Mouse (Mus musculus): ENCODE measurements around the gene Fgr. TPM values are rescaled to one million over a fixed set of nuclear protein-coding genes. Genes with fewer than 3 reads are reported as not detected.

The Fgr gene
- polyA plus RNA-seq, 1 experiment from 2014 or later = 0.08 TPM

DNA sequence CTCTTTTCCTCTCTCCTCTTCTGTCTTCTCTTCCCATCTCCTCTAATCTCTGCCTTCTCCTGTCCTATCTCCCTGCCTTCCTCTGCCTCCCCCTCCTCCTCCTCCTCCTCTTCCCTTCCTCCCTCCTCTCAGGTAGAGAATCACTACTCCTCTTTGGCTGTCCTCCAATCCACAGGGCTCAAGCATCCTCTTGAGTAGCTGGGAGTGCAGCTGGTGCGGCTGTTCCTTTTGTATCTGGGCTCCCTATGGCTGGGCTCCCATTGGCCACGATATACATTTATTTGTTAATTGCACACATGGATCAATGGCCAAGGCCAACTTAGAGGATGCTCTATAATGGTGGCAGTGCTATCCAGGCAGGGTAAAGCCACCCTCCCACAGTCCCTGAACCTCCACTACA is 1.3 kb upstream of the Fgr start:
- Histone ChIP-seq H3K4me1 (ENCODE audit: control insufficient read depth, insufficient read depth, low read length) (no peaks in the 10 kb centered on the region; the same call in 1 of the 2 replicates), H3K27ac (replicated peaks; ENCODE audit: low read depth, low read length) (no peak overlapping the region), H3K36me3 (replicated peaks; ENCODE audit: control insufficient read depth, insufficient read depth, low read depth, low read length) (no peaks in the 10 kb centered on the region), H3K4me3 (ENCODE audit: low read depth, low read length) (no peak overlapping the region), H3K27me3 (ENCODE audit: control insufficient read depth, insufficient read depth, low read length) (peaks cover 7% of the 10 kb centered on the region), H3K9me3 (replicated peaks; ENCODE audit: control insufficient read depth, low read length) (no peaks in the 10 kb centered on the region), H3K4me2 (ENCODE audit: low read depth, low read length) (no peak overlapping the region), H3K9ac (replicated peaks; ENCODE audit: low read length) (no peak overlapping the region)
- DNase-seq (ENCODE audit: low spot score) (no peak), ATAC-seq (replicated peaks; ENCODE audit: insufficient number of reproducible peaks, low FRiP score, low TSS enrichment, low read depth) (no peak)
- WGBS = 41% methylated on average over 2 of the region's 2 CpGs

DNA sequence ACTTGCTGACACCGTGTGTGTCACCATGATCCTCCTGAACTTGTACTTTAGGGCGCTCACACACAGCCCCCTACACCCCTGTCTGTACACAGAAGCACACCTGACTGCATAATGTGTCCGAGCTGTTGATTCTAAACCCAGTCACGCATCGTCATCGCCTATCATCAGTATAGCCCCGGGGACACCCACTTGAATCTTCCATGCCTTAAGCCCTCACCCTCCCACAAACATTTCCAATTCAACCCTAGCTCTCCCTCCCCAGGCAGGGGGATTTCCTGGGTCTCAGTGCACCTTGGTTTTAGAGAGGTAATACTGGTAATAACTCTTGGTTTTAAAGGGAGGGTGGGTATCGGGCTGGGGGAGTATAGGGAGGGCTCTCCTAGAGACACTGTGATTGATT is 709 bp upstream of the Fgr start:
- peaks cover 7% of the 10 kb centered on the region for H3K27me3 ChIP-seq (ENCODE audit: control insufficient read depth, insufficient read depth, low read length)
- H3K27ac ChIP-seq (replicated peaks; ENCODE audit: low read depth, low read length) = no peak overlapping the region
- no peak overlapping the region for H3K4me3 ChIP-seq (ENCODE audit: low read depth, low read length)
- H3K4me2 ChIP-seq (ENCODE audit: low read depth, low read length) = no peak overlapping the region
- DNase-seq (ENCODE audit: low spot score) (no peak), ATAC-seq (replicated peaks; ENCODE audit: insufficient number of reproducible peaks, low FRiP score, low TSS enrichment, low read depth) (no peak)
- no peaks in the 10 kb centered on the region for H3K9me3 ChIP-seq (replicated peaks; ENCODE audit: control insufficient read depth, low read length)
- H3K4me1 ChIP-seq (ENCODE audit: control insufficient read depth, insufficient read depth, low read length) = no peaks in the 10 kb centered on the region; the same call in 1 of the 2 replicates
- WGBS = 42% methylated on average over 8 of the region's 8 CpGs
- no peaks in the 10 kb centered on the region for H3K36me3 ChIP-seq (replicated peaks; ENCODE audit: control insufficient read depth, insufficient read depth, low read depth, low read length)
- H3K9ac ChIP-seq (replicated peaks; ENCODE audit: low read length) = no peak overlapping the region

DNA sequence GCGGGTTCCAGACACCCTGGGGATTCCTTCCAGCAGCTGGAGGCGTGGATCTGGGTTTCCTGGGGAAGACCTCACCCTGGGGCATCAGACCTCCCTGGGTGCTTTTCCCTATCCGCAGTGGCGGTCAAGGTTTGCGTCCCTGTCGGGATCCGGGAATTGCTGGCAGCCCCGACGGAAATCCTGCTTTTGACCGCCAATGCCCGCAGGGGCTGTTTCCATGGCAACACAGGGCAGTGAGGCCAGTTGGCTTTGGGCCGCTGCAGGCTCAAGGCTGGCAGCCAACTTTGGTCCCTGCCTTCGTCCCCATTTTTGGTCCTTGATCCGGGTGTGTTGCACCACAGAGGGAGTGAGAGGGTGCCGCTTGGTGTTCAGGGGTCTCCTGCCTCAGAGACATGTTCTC is 1.0 kb downstream of the Fgr start:
- Histone ChIP-seq H3K36me3 (replicated peaks; ENCODE audit: control insufficient read depth, insufficient read depth, low read depth, low read length) (no peaks in the 10 kb centered on the region), H3K4me2 (ENCODE audit: low read depth, low read length) (peak overlapping the region; percentile 40), H3K4me3 (ENCODE audit: low read depth, low read length) (peak overlapping the region; percentile 17), H3K27ac (replicated peaks; ENCODE audit: low read depth, low read length) (no peak overlapping the region), H3K4me1 (ENCODE audit: control insufficient read depth, insufficient read depth, low read length) (no peaks in the 10 kb centered on the region; the same call in 1 of the 2 replicates), H3K27me3 (ENCODE audit: control insufficient read depth, insufficient read depth, low read length) (peaks cover 7% of the 10 kb centered on the region), H3K9ac (replicated peaks; ENCODE audit: low read length) (peak overlapping the region; percentile 41), H3K9me3 (replicated peaks; ENCODE audit: control insufficient read depth, low read length) (no peaks in the 10 kb centered on the region)
- WGBS = 1% methylated on average over 15 of the region's 15 CpGs
- DNase-seq (ENCODE audit: low spot score) (peak; percentile 79), ATAC-seq (replicated peaks; ENCODE audit: insufficient number of reproducible peaks, low FRiP score, low TSS enrichment, low read depth) (no peak)

DNA sequence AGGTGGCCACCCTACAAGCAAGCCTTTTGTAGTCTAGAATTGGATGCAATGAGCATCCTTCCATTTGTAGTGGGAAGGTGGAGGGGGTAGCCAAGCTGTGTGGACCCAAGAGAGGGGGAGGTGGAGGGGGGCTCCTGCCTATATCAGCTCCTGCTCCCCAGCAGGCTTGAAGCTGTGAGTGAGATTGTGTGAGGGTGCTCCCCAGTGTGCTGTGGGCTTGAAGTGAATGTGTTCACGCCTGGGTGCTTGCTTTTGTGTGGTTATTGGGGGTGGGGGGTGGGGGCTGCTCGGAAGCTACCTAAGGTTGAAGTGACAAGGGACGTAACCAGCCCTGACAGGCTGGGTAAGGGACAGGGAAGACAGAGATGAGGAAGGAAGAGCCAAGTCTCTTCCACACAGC is 1.9 kb downstream of the Fgr start:
- Histone ChIP-seq H3K4me2 (ENCODE audit: low read depth, low read length) (no peak overlapping the region), H3K4me1 (ENCODE audit: control insufficient read depth, insufficient read depth, low read length) (no peaks in the 10 kb centered on the region; the same call in 1 of the 2 replicates), H3K4me3 (ENCODE audit: low read depth, low read length) (no peak overlapping the region), H3K36me3 (replicated peaks; ENCODE audit: control insufficient read depth, insufficient read depth, low read depth, low read length) (no peaks in the 10 kb centered on the region), H3K9me3 (replicated peaks; ENCODE audit: control insufficient read depth, low read length) (no peaks in the 10 kb centered on the region), H3K27ac (replicated peaks; ENCODE audit: low read depth, low read length) (no peak overlapping the region), H3K27me3 (ENCODE audit: control insufficient read depth, insufficient read depth, low read length) (peaks cover 7% of the 10 kb centered on the region), H3K9ac (replicated peaks; ENCODE audit: low read length) (no peak overlapping the region)
- ATAC-seq (replicated peaks; ENCODE audit: insufficient number of reproducible peaks, low FRiP score, low TSS enrichment, low read depth) (no peak), DNase-seq (ENCODE audit: low spot score) (no peak)
- 72% methylated on average over 3 of the region's 3 CpGs for WGBS

DNA sequence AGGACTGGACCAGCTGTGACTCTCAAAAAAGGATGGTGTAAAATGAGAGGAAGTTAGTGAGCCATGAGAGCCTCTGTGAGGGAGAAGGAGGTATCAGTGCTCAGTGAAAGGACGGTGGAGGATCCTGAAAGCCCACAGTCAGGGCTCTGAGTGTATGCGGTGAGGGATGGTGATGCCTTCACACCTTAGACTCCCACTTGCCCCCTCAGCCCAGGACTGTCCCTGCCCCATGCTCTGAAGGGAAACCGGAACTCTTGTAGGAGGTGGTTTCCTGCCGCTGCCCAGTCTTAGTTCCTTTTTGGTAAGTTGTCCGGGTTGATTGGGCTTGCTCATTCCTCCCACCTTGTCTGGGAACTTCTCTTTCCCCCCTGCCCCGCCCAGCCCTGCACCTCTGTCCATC is 2.8 kb downstream of the Fgr start:
- Histone ChIP-seq H3K27me3 (ENCODE audit: control insufficient read depth, insufficient read depth, low read length) (peaks cover 7% of the 10 kb centered on the region), H3K4me2 (ENCODE audit: low read depth, low read length) (no peak overlapping the region), H3K4me1 (ENCODE audit: control insufficient read depth, insufficient read depth, low read length) (no peaks in the 10 kb centered on the region; the same call in 1 of the 2 replicates), H3K4me3 (ENCODE audit: low read depth, low read length) (no peak overlapping the region), H3K36me3 (replicated peaks; ENCODE audit: control insufficient read depth, insufficient read depth, low read depth, low read length) (no peaks in the 10 kb centered on the region), H3K9me3 (replicated peaks; ENCODE audit: control insufficient read depth, low read length) (no peaks in the 10 kb centered on the region), H3K27ac (replicated peaks; ENCODE audit: low read depth, low read length) (no peak overlapping the region), H3K9ac (replicated peaks; ENCODE audit: low read length) (no peak overlapping the region)
- DNase-seq (ENCODE audit: low spot score) = no peak
- ATAC-seq (replicated peaks; ENCODE audit: insufficient number of reproducible peaks, low FRiP score, low TSS enrichment, low read depth) = no peak
- WGBS = 83% methylated on average over 6 of the region's 6 CpGs

DNA sequence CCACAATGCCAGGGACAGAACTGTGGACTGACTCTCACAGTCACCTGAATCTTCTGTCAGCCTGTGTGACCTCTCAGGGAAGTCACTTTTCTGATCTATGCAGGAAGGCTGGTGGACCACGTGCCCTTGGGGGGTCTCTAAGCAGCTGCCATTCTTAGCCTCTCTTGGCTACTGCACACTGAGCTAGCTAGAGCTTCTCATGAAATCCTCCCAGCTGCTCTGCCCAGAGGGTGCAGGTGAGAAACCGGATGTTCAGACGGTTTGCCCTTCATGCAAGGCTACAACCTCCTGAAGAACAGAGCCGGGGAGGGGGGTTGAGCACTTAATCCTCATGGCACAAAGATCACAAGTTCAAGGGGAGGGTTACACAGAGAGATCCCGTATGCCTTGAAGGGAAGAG is 3.7 kb downstream of the Fgr start:
- Histone ChIP-seq H3K9ac (replicated peaks; ENCODE audit: low read length) (no peak overlapping the region), H3K9me3 (replicated peaks; ENCODE audit: control insufficient read depth, low read length) (no peaks in the 10 kb centered on the region), H3K27ac (replicated peaks; ENCODE audit: low read depth, low read length) (no peak overlapping the region), H3K27me3 (ENCODE audit: control insufficient read depth, insufficient read depth, low read length) (peaks cover 7% of the 10 kb centered on the region), H3K4me3 (ENCODE audit: low read depth, low read length) (no peak overlapping the region), H3K4me1 (ENCODE audit: control insufficient read depth, insufficient read depth, low read length) (no peaks in the 10 kb centered on the region; the same call in 1 of the 2 replicates), H3K36me3 (replicated peaks; ENCODE audit: control insufficient read depth, insufficient read depth, low read depth, low read length) (no peaks in the 10 kb centered on the region), H3K4me2 (ENCODE audit: low read depth, low read length) (no peak overlapping the region)
- ATAC-seq (replicated peaks; ENCODE audit: insufficient number of reproducible peaks, low FRiP score, low TSS enrichment, low read depth) (no peak), DNase-seq (ENCODE audit: low spot score) (no peak)
- WGBS = 45% methylated on average over 5 of the region's 5 CpGs

DNA sequence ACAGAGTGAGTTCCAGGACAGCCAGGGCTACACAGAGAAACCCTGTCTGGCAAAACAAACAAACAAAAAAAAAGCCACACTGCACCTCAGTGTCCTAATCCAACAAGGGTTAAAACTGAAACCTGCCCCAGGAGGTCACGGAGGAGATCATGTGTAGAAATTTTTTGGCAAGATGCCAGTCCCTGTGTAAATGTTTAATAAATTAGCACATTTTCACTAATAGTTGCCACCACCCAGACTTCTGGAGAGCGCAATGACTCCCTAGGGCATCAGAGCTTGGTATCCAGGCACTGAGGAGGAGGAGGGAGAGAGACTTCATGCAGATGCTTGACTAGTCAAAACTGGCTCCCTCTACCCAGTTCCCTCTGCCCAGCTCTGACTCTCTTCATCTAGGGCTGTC is 5.3 kb downstream of the Fgr start:
- Histone ChIP-seq H3K36me3 (replicated peaks; ENCODE audit: control insufficient read depth, insufficient read depth, low read depth, low read length) (no peaks in the 10 kb centered on the region), H3K4me2 (ENCODE audit: low read depth, low read length) (no peak overlapping the region), H3K27ac (replicated peaks; ENCODE audit: low read depth, low read length) (no peak overlapping the region), H3K4me3 (ENCODE audit: low read depth, low read length) (no peak overlapping the region), H3K4me1 (ENCODE audit: control insufficient read depth, insufficient read depth, low read length) (peaks cover 6% of the 10 kb centered on the region), H3K27me3 (ENCODE audit: control insufficient read depth, insufficient read depth, low read length) (peaks cover 3% of the 10 kb centered on the region; the same call in 1 of the 2 replicates), H3K9me3 (replicated peaks; ENCODE audit: control insufficient read depth, low read length) (no peaks in the 10 kb centered on the region), H3K9ac (replicated peaks; ENCODE audit: low read length) (no peak overlapping the region)
- no peak for DNase-seq (ENCODE audit: low spot score)
- WGBS = 98% methylated on average over 2 of the region's 2 CpGs
- no peak for ATAC-seq (replicated peaks; ENCODE audit: insufficient number of reproducible peaks, low FRiP score, low TSS enrichment, low read depth)

DNA sequence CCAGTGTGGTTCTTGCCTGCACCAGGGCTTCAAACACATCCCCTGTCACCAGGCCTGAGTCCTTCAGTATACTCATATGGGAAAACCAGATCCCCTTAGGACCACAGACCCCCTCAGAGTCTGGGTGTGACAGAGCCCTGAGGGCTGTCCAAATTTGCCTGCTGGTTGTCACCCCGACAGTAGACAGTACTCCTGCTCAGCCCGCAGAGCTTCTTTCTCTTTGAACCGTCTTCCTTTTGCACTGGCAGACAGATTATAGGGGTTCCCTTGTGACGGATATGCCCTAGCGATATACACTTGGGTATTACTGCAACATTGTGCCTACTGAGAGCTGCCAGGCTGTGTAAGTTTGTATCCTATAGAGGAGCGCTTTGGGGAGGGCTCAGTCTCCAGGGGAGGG is 7.7 kb downstream of the Fgr start:
- H3K4me1 ChIP-seq (ENCODE audit: control insufficient read depth, insufficient read depth, low read length) = peaks cover 6% of the 10 kb centered on the region
- no peak for ATAC-seq (replicated peaks; ENCODE audit: insufficient number of reproducible peaks, low FRiP score, low TSS enrichment, low read depth)
- no peak overlapping the region for H3K4me3 ChIP-seq (ENCODE audit: low read depth, low read length)
- H3K36me3 ChIP-seq (replicated peaks; ENCODE audit: control insufficient read depth, insufficient read depth, low read depth, low read length) = no peaks in the 10 kb centered on the region
- H3K9me3 ChIP-seq (replicated peaks; ENCODE audit: control insufficient read depth, low read length) = no peaks in the 10 kb centered on the region
- DNase-seq (ENCODE audit: low spot score) = no peak
- no peaks in the 10 kb centered on the region for H3K27me3 ChIP-seq (ENCODE audit: control insufficient read depth, insufficient read depth, low read length)
- H3K9ac ChIP-seq (replicated peaks; ENCODE audit: low read length) = no peak overlapping the region
- no peak overlapping the region for H3K27ac ChIP-seq (replicated peaks; ENCODE audit: low read depth, low read length)
- H3K4me2 ChIP-seq (ENCODE audit: low read depth, low read length) = no peak overlapping the region
- WGBS = 84% methylated on average over 6 of the region's 6 CpGs

Data from embryonic facial prominence, embryonic 11.5 days (tissue).